Mouse (Mus musculus) myocyte (in vitro differentiated cells): ENCODE measurements around the gene Ssh2.

Experiments used
- CEBPB ChIP-seq: IDR thresholded peaks from 2 replicates; pipeline ENCODE4 v1.6.1; 2011; ENCODE audit warnings: mild to moderate bottlenecking, moderate library complexity; ENCODE audit not compliant: poor library complexity, insufficient read depth, severe bottlenecking
- E2F4 ChIP-seq: IDR thresholded peaks from one replicate; pipeline ENCODE4 v1.6.1; 2011; ENCODE audit warnings: mild to moderate bottlenecking, control low read depth, moderate library complexity; ENCODE audit not compliant: insufficient read depth
- MAX ChIP-seq: IDR thresholded peaks from one replicate; pipeline ENCODE4 v1.6.1; 2011; ENCODE audit warnings: low read depth, mild to moderate bottlenecking, control low read depth
- MYOD1 ChIP-seq, 3 experiments: IDR thresholded peaks; one replicate each; pipeline ENCODE4 v1.6.1; 2011; ENCODE audit warnings: control low read depth in 2 of 3, low read depth in 2 of 3, mild to moderate bottlenecking in 2 of 3, moderate library complexity in 1 of 3; ENCODE audit not compliant: insufficient read length in 2 of 3, control insufficient read depth in 1 of 3
- POLR2A ChIP-seq: IDR thresholded peaks from one replicate; pipeline ENCODE4 v1.6.1; 2011; ENCODE audit warnings: low read depth, mild to moderate bottlenecking, control low read depth, moderate library complexity; ENCODE audit not compliant: insufficient read length
- POLR2AphosphoS2 ChIP-seq: IDR thresholded peaks from one replicate; pipeline ENCODE4 v1.6.1; 2011; ENCODE audit warnings: low read depth, control low read depth; ENCODE audit not compliant: insufficient read length
- SRF ChIP-seq: IDR thresholded peaks from one replicate; pipeline ENCODE4 v1.6.1; 2011; ENCODE audit warnings: low read depth; ENCODE audit not compliant: control insufficient read depth, insufficient read length
- TCF12 ChIP-seq: IDR thresholded peaks from one replicate; pipeline ENCODE4 v1.6.1; 2011; ENCODE audit warnings: mild to moderate bottlenecking, control low read depth; ENCODE audit not compliant: poor library complexity, insufficient read depth, severe bottlenecking
- TCF3 ChIP-seq: IDR thresholded peaks from one replicate; pipeline ENCODE4 v1.6.1; 2011; ENCODE audit warnings: low read depth, control low read depth; ENCODE audit not compliant: insufficient read length
- USF1 ChIP-seq: IDR thresholded peaks from one replicate; pipeline ENCODE4 v1.6.1; 2011; ENCODE audit warnings: low read depth, mild to moderate bottlenecking, control low read depth, moderate library complexity

GRCm38 (mm10) chr11:77504377-77504776 is 288.3 kb downstream of the Ssh2 start:
- TF ChIP-seq POLR2A (no peak), TCF12 (no peak), USF1 (no peak), CEBPB (no peak), SRF (no peak), MAX (no peak), POLR2AphosphoS2 (no peak), MYOD1 (IDR thresholded peaks at IDR 0.05; ENCODE audit: control insufficient read depth in 1 of 3, insufficient read length in 2 of 3, low read depth in 2 of 3) (no peak), TCF3 (no peak), E2F4 (no peak)
